Mouse (Mus musculus) adrenal gland (tissue): ENCODE results near the gene Crkl.

Source experiments
- intact Hi-C: fragments of 180-260 bp; cut with DNase I; formaldehyde crosslinking; loops from one replicate; pipeline ENCODE4 v1.15.1; 2025
- long read RNA-seq, 2 experiments: library from polyadenylated mRNA; unstranded; transcript quantifications; one replicate each; pipeline ENCODE4 v2.0.0; 2020; ENCODE audit warnings: borderline replicate concordance in 1 of 2; ENCODE audit not compliant: insufficient replicate concordance in 1 of 2

Gene Crkl
- long read RNA-seq, experiment 1, full-length matches to known transcripts = 2 of 6 reads
- long read RNA-seq, experiment 1, partial matches to known transcripts = 0 of 6 reads
- long read RNA-seq, experiment 1, other reads (novel, unspliced or antisense) = 4 of 6 reads
- long read RNA-seq, experiment 2, full-length matches to known transcripts = 5 of 10 reads
- long read RNA-seq, experiment 2, partial matches to known transcripts = 0 of 10 reads
- long read RNA-seq, experiment 2, other reads (novel, unspliced or antisense) = 5 of 10 reads

GRCm38 (mm10) chr16:17451541-17452372 is at the start of gene Crkl:
TSS of gene Crkl (plus strand) at chr16:17451987.
- intact Hi-C loops = no loop called here

DNA sequence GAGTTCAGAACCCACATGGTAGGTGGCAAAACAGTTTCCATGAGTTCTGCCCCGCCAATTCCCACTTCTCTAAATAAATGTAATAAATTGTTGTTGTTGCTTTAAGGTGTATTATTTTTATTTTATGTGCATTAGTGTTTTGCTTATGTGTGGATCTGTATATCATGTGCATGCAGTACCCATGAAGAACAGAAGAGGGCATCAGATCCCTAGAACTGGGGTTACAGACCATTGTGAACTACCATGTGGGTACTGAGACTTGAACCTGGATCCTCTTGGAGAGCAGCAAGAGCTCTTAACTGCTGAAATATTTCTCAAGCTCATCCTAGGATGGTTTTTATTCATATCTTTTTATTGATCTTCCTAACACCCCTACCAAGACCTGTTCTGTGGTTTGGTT is 48.9 kb upstream of the Crkl start:
- intact Hi-C loops = loop anchor here (2.0 to 10.0 kb wide), 2 partner anchors 32 to 132 kb away; partner anchors contain the start of gene Thap7

DNA sequence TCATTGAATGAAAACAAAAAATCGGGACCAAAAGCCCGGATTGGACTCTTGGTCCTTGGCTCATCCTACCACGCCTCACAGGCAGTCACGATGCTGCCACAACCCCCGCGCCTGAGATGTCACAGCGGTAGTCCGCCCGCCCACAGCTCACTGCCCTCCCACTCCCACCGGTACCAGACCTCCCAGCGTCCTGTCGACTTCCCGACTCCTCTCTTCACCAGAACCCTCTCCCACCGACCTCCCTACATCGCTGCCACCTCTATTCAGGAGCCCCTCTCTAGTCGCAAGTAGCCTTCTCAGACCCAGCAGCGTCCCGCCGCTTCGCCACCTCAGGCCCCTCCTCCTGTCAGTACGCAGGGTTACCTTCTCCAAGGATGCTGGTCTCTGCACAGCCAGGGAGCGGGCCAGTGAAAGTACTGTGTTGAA is 46.5 kb upstream of the Crkl start:
- intact Hi-C loops = loop anchor here (10.0 kb wide), 1 partner anchor 130 kb away; the partner anchor contains the start of gene Thap7

DNA sequence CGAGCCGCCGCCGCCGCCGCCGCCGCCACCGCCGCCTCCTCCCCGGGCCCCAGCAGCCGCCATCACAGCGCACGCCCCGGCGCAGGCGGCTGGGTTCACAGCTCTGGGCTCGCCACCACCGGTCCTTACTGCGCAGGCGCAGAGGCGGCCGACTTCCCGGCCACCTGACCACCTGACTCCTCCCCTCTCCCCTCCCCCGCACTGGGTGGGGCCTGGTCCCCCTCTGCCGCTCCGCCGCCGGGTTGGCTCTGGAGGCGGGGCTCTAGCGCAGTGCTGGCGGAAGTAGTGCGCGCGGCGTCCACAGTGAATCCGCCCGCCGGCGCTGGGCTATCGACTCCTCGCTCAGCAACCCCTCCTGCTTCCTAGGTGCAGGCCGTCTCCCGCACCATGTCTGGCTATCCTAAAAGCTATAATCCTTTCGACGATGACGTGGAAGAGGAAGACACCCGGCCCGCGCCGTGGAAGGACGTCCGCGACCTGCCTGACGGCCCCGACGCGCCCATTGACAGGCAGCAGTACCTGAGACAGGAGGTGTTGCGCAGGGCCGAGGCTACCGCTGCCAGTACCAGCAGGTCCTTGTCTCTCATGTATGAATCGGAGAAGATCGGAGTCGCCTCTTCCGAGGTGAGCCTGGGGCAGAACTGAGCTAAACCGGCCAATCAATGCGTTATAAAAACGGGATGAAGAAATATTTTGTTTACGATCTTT is 45.9 kb upstream of the Crkl start, which contains the start of the genes Snap29 and Pi4ka:
Gene Snap29, plus strand, starts transcription at position 251 of the 708 bp plus-strand sequence.
Gene Pi4ka, minus strand, starts transcription at position 579 of the 708 bp plus-strand sequence.
- intact Hi-C loops = loop anchor here (10.0 kb wide), 1 partner anchor 129 kb away; the partner anchor contains the start of gene Thap7

GRCm38 (mm10) chr16:17406512-17407231 is 45.1 kb upstream of the Crkl start:
- intact Hi-C loops = loop anchor here (10.0 kb wide), 1 partner anchor 128 kb away; the partner anchor contains the start of gene Thap7

- intact Hi-C loops = loop anchor here (10.0 kb wide), 1 partner anchor 126 kb away; the partner anchor contains the start of gene Thap7
Observed at GRCm38 (mm10) chr16:17409046-17409445, 42.7 kb upstream of the Crkl start.

DNA sequence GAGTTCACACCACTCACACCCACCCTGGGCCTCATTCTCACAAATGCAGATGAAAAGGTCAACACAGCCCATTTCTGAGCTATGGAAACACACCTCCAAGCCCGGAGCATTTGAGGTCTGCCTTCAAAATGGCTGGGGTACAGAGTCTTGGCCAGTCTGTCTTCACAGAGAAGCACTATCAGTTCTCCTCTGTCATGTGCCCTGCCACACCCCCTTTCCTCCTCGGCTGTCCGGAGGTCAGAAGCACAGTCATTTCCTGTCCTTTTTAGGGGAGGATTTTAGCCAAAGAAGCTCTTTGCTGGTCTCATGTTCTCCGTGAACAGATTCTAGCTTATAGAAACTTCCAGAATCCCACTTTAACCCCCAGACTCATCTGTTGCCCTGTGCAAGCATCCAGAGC is 41.6 kb upstream of the Crkl start:
- intact Hi-C loops = no loop called here

- intact Hi-C loops = no loop called here
Observed at GRCm38 (mm10) chr16:17423021-17423420, 28.8 kb upstream of the Crkl start.

DNA sequence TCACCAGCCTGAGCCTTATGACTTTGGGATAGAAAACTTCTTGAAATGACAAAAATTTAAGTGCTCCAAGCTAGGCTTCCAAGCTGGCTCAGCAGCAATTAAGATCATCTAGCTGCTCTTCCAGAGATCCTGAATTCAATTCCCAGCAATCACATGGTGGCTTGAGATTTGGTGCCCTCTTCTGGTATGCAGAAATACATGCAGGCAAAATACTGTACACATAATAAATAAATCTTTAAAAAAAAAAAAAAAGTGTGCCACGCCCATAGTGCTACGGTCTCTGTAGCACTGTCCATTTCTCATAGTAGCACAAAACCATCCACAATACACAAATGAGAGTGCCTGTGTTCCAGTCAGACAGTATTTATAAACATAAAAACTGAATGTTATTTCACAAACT is 19.2 kb upstream of the Crkl start:
- intact Hi-C loops = no loop called here

DNA sequence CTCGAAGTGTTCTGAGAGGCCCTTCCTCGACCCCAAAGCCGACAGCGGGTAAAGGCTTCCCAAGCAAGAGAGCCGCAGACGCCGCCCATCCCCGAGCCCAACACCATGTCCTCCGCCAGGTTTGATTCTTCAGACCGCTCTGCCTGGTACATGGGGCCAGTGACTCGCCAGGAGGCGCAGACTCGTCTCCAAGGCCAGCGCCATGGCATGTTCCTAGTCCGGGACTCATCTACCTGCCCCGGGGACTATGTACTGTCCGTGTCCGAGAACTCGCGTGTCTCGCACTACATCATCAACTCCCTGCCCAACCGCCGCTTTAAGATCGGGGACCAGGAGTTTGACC is 557 bp downstream of the Crkl start:
- intact Hi-C loops = no loop called here

DNA sequence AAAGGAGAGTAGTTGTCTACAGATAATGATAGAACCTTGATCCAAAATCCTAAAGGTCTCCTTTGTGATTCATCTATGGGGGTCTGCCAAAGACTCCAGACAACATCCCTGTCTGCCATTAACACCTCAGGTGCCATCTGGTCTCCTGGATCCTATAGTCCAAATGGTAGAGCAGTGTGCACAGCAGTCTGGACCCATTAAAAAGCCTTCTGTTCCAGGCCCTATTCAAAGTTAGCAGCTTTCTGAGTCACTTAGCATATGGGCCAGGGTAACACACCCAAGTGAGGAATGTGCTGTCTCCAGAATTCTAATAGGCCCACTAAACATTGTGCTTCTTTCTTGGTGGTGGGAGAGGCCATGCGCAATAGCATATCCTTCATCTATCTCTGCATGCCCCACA is 5.1 kb downstream of the Crkl start:
- intact Hi-C loops = no loop called here

GRCm38 (mm10) chr16:17460254-17460653 is 8.5 kb downstream of the Crkl start:
- intact Hi-C loops = no loop called here

GRCm38 (mm10) chr16:17461596-17461995 is 9.8 kb downstream of the Crkl start:
- intact Hi-C loops = no loop called here

DNA sequence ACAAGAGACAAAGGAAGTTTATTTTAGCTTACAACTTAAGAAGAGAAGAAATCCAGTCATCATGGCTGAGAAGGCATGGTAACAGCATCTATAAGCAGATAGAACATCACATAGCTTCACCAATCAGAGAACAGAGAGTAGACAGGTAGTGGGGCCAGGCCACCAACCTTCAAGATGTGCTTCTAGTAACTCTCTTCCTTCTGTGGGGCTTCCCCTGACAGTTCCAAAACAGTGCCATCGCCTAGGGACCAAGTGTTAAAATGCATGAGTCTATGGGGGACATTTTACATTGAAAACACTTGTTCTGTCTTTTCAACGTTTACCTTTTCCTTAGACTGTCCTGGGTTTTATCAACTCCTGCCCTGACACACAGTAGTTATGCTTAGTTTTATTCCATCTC is 11.4 kb downstream of the Crkl start:
- intact Hi-C loops = no loop called here

- intact Hi-C loops = no loop called here
Observed at GRCm38 (mm10) chr16:17466875-17467663, 15.3 kb downstream of the Crkl start.

- intact Hi-C loops = loop anchor here (5.0 kb wide), 2 partner anchors 35 to 60 kb away; partner anchors contain the start of genes Lztr1 and Thap7
Observed at GRCm38 (mm10) chr16:17472498-17472897, 20.7 kb downstream of the Crkl start.

GRCm38 (mm10) chr16:17474091-17474490 is 22.3 kb downstream of the Crkl start:
- intact Hi-C loops = loop anchor here (5.0 kb wide), 2 partner anchors 33 to 58 kb away; partner anchors contain the start of genes Lztr1 and Thap7

- intact Hi-C loops = loop anchor here (5.0 kb wide), 2 partner anchors 33 to 58 kb away; partner anchors contain the start of genes Lztr1 and Thap7
Observed at GRCm38 (mm10) chr16:17474761-17475160, 23.0 kb downstream of the Crkl start.

GRCm38 (mm10) chr16:17475326-17475725 is 23.5 kb downstream of the Crkl start:
- intact Hi-C loops = no loop called here
